Mouse (Mus musculus): ENCODE measurements around the gene Anks1b.

Anks1b gene

GRCm38 (mm10) chr10:90897894-90898293 lies 1024.6 kb downstream of the Anks1b start:
- DNase-seq, result no peak

- no peak for DNase-seq
These were observed 1030.9 kb downstream of the Anks1b start for GRCm38 (mm10) chr10:90904185-90904584.

GRCm38 (mm10) chr10:90907381-90907780 lies 1034.1 kb downstream of the Anks1b start:
- DNase-seq, result no peak

- DNase-seq, result no peak
These were observed 1050.2 kb downstream of the Anks1b start for GRCm38 (mm10) chr10:90923476-90923875.

- DNase-seq, result no peak
These were observed 1059.8 kb downstream of the Anks1b start for GRCm38 (mm10) chr10:90933088-90933487.

GRCm38 (mm10) chr10:90934678-90935077 lies 1061.4 kb downstream of the Anks1b start:
- DNase-seq, result no peak

- DNase-seq, result no peak
These were observed 1064.6 kb downstream of the Anks1b start for GRCm38 (mm10) chr10:90937721-90938460.

- no peak for DNase-seq
These were observed 1067.5 kb downstream of the Anks1b start for GRCm38 (mm10) chr10:90940521-90941520.

- peak; percentile 63 for DNase-seq
These were observed 1068.8 kb downstream of the Anks1b start for GRCm38 (mm10) chr10:90942001-90942700.

GRCm38 (mm10) chr10:90947043-90947442 lies 1073.7 kb downstream of the Anks1b start:
- no peak for DNase-seq

- no peak for DNase-seq
These were observed 1074.5 kb downstream of the Anks1b start for GRCm38 (mm10) chr10:90947608-90948373.

- no peak for DNase-seq
These were observed 1079.9 kb downstream of the Anks1b start for GRCm38 (mm10) chr10:90953103-90953709.

GRCm38 (mm10) chr10:90953821-90954220 lies 1080.5 kb downstream of the Anks1b start:
- DNase-seq, result no peak

GRCm38 (mm10) chr10:90960374-90960773 lies 1087.1 kb downstream of the Anks1b start:
- peak; percentile 62 for DNase-seq

GRCm38 (mm10) chr10:90964511-90964910 lies 1091.2 kb downstream of the Anks1b start:
- no peak for DNase-seq

GRCm38 (mm10) chr10:90965671-90966315 lies 1092.5 kb downstream of the Anks1b start:
- no peak for DNase-seq

GRCm38 (mm10) chr10:90966821-90967220 lies 1093.5 kb downstream of the Anks1b start:
- peak; percentile 84 for DNase-seq

- no peak for DNase-seq
These were observed 1094.9 kb downstream of the Anks1b start for GRCm38 (mm10) chr10:90968247-90968646.

GRCm38 (mm10) chr10:90969355-90970174 lies 1096.3 kb downstream of the Anks1b start:
- peak; percentile 36 for DNase-seq

- DNase-seq, result no peak
These were observed 1097.3 kb downstream of the Anks1b start for GRCm38 (mm10) chr10:90970560-90970959.
